ENCODE assay signal across 8 mouse cellular contexts in genomic region chr4:137048550-137049032, GRCm38 (mm10). TPM values are rescaled to one million over a fixed set of nuclear protein-coding genes. Genes with fewer than 3 reads are reported as not detected.
DNase-seq lines count a peak whose midpoint lies in the region; ATAC-seq and TF ChIP-seq lines count a peak whose summit lies in the region.

Zbtb40 (minus strand) TSS chr4:137048801.

- peak within 1 kb of the TSS; percentile 68 for H3K4me2 ChIP-seq in forebrain, embryonic 15.5 days (replicated peaks)

- no peak for TF ChIP-seq CTCF in lung, adult 2 months (IDR thresholded peaks at IDR 0.05; ENCODE audit: insufficient read depth, low read length)

- H3K36me3 ChIP-seq in ES-E14 (ENCODE audit: control insufficient read depth, insufficient read depth, low read length, poor library complexity, severe bottlenecking) = no peaks in the 10 kb centered on the region
- no peaks in the 10 kb centered on the region for H3K36me3 ChIP-seq in forebrain, embryonic 15.5 days

- H3K4me3 ChIP-seq in ES-E14 (ENCODE audit: insufficient read depth in 1 of 2, low read depth in 1 of 2, low read length in 2 of 2, poor library complexity in 1 of 2, severe bottlenecking in 1 of 2) = peak within 1 kb of the TSS; percentile 57 to 88
- peak within 1 kb of the TSS; percentile 93 for H3K4me3 ChIP-seq in forebrain, embryonic 15.5 days
- H3K4me3 ChIP-seq in lung, adult 2 months (replicated peaks; ENCODE audit: extremely low read depth, low read depth, low read length) = peak within 1 kb of the TSS; percentile 86

- no peak within 1 kb of the TSS for H3K27ac ChIP-seq in ES-E14 (ENCODE audit: insufficient read depth, low read depth, low read length, poor library complexity, severe bottlenecking)
- H3K27ac ChIP-seq in forebrain, embryonic 15.5 days (replicated peaks) = peak within 1 kb of the TSS; percentile 85

- H3K27me3 ChIP-seq in forebrain, embryonic 15.5 days = peaks cover 35% of the 10 kb centered on the region

- H3K4me1 ChIP-seq in ES-E14 (ENCODE audit: control insufficient read depth in 2 of 2, insufficient read depth in 2 of 2, low read length in 2 of 2, poor library complexity in 1 of 2) = peaks cover 4 to 6% of the 10 kb centered on the region in 2 experiments; a peak in 2 of 4 replicates
- H3K4me1 ChIP-seq in forebrain, embryonic 15.5 days = peaks cover 24% of the 10 kb centered on the region
- peaks cover 4% of the 10 kb centered on the region; the same call in 1 of the 2 replicates for H3K4me1 ChIP-seq in lung, adult 2 months (ENCODE audit: control insufficient read depth, insufficient read depth, low read length)

- peak; percentile 97 for DNase-seq in ES-E14 (ENCODE audit: low read depth, low spot score)
- peak; percentile 97 for DNase-seq in cerebellum, adult 11-12 months
- DNase-seq in heart, postnatal 25 days (ENCODE audit: low spot score) = peak; percentile 78
- peak; percentile 94 to 97 for DNase-seq in layer of hippocampus, adult 18-20 months (ENCODE audit: low spot score in 2 of 2)
- peak; percentile 75 for DNase-seq in lung, adult 2 months
- peak; percentile 70 to 80 for DNase-seq in thymus, adult 18-20 months

- peak; percentile 98 for ATAC-seq in forebrain, embryonic 15.5 days (replicated peaks)
- peak; percentile 85 for ATAC-seq in neutrophil, adult 5-6 weeks (ENCODE audit: extremely low read depth, insufficient number of reproducible peaks, low FRiP score, poor library complexity, severe bottlenecking)

- H3K9me3 ChIP-seq in ES-E14 (ENCODE audit: control insufficient read depth, insufficient read depth, low read depth, low read length) = no peaks in the 10 kb centered on the region
- H3K9me3 ChIP-seq in forebrain, embryonic 15.5 days = no peaks in the 10 kb centered on the region

- H3K9ac ChIP-seq in ES-E14 (ENCODE audit: insufficient read depth, low read depth, low read length, poor library complexity, severe bottlenecking) = peak within 1 kb of the TSS; percentile 71
- peak within 1 kb of the TSS; percentile 73 for H3K9ac ChIP-seq in forebrain, embryonic 15.5 days (replicated peaks)

- no peak for TF ChIP-seq POLR2A in lung, adult 2 months (IDR thresholded peaks at IDR 0.05; ENCODE audit: borderline replicate concordance, extremely low read depth, low read depth, low read length)

- in situ Hi-C loops in ES-E14 (cut with MboI; ENCODE audit: low sequenced_read_pairs in 2 of 2, unreplicated experiment in 2 of 2) = no loop called here

- WGBS in forebrain, embryonic 15.5 days = 3% methylated on average over 32 of the region's 32 CpGs
- 2% methylated on average over 32 of the region's 32 CpGs for WGBS in lung, adult 2 months

- intact Hi-C loops in heart, postnatal 25 days (cut with DNase I) = no loop called here

TF ChIP-seq in ES-E14, 5 proteins besides CTCF, POLR2A, EP300 and RAD21:
- TF ChIP-seq CHD2 (IDR thresholded peaks at IDR 0.05; ENCODE audit: low read depth, low read length) (peak; percentile 100), ZC3H11A (IDR thresholded peaks at IDR 0.05; ENCODE audit: borderline replicate concordance, low read depth, low read length) (no peak), HCFC1 (IDR thresholded peaks at IDR 0.05; ENCODE audit: borderline replicate concordance, insufficient read depth, low read length) (peak; percentile 95), MAFK (IDR thresholded peaks at IDR 0.05; ENCODE audit: insufficient read depth, low read depth, low read length) (no peak), ZNF384 (IDR thresholded peaks at IDR 0.05; ENCODE audit: low read depth, low read length) (peak; percentile 95)

RNA-seq across cellular contexts. Expression of gene Zbtb40, which starts in this region (rescaled TPM):
- total RNA-seq in ES-E14 (2012; rRNA removed) = 12.3 and 12.7 TPM in 2 replicates
- polyA plus RNA-seq in forebrain, embryonic 15.5 days (2015; fragmentation: Nextera tagmentation; extraction: Ambion mirVana) = 5.1 and 5.7 TPM in 2 replicates
- total RNA-seq in heart, postnatal 25 days (2021) = 1 to 10 TPM; 7.5 to 7.9 TPM
- total RNA-seq in layer of hippocampus, adult 18-20 months (2021) = 10 to 100 TPM; 13.6 to 14.6 TPM
- polyA plus RNA-seq in lung, adult 2 months (2012; rRNA removed) = 9.4 and 10.2 TPM in 2 replicates
- 12.5 and 15.6 TPM in 2 replicates for total RNA-seq in neutrophil, adult 5-6 weeks (2017)
